Mouse (Mus musculus): ENCODE measurements around the gene Vmn1r195.

- TF ChIP-seq CTCF (IDR thresholded peaks at IDR 0.05; ENCODE audit: insufficient read depth, low read length) (no peak), POLR2A (IDR thresholded peaks at IDR 0.05; ENCODE audit: borderline replicate concordance, extremely low read depth, low read depth, low read length) (no peak)
Measured at GRCm38 (mm10) chr13:22289620-22290019, 19.3 kb downstream of the Vmn1r195 start, which contains the start of gene Vmn1r196.
